Mouse (Mus musculus): ENCODE measurements around the gene Exosc8.

Gene Exosc8

DNA sequence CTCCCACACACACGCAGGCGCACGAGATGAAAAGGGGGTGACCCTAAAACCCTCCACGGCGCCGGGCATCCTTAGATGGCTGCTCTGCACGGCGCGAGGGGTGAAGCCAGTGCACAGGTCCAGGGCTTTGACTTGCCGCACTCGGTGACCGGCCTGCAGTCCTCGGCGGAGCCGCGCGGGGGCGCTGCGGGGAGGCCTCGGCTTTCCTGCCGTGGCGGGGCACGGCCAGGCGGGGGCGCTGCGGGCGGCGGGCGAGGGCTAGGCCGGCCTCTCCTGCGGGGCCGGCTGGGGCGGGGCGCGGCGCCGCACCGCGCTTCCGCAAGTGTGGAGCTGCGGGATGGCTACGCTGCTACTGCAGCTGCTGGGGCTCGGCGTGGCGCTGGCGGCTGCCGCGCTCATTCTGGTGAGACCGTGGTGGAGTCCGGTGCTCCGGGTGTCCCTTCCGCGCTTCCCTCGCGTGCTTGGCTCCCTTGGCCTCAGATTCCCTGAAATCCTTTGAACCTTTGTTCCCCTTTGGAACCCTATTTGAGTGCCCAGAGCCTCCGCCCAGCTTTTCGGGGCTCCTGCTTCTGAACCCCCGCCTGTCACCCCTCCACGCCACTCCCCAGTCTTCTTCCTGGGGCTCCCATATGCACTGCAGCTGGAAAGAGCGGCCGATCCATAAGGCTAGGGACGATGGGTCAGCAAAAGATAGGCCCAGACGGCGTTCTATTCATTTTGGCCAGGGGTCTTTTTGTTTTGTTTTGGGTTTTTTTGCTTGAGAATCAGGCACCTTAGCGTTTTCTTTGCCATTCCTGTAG lies at the start of gene Exosc8, which contains the start of gene Alg5:
TSS of gene Exosc8 (minus strand) at position 147 of the 800 bp plus-strand sequence.
TSS of gene Alg5 (plus strand) at position 293 of the 800 bp plus-strand sequence.
- DNase-seq (ENCODE audit: low read depth), result no peak

DNA sequence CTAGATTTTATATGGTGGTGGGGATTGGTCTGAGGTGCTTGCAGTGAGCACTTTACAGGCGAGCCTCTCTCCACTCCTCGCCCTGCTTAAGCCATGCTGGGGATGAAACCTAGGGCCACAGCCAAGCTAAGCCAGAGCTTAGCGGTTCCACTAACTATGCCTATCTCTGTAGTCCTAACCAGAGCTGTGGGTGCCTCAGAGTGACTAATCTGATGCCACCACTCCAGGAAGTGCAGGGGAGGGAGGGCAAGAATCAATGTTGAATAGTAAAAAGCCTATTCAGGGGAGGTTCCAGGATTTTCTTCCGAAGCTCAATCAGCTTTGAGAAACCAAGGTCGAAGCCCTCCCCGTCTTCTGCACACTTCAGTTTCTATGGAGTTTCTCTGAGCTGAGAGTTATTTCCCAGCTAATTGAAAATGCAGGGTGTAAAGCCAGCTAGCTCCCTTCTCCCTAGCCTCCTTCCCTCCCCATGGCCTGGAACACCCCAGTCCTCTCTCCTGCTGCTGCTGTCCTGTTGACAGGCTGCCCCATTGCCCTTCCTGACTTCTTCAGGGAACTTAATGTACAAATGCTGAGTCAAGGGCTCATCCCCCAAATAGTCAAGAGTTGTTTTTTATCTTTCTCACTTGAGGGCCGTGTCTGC lies 40.9 kb upstream of the Exosc8 start:
- DNase-seq (ENCODE audit: low read depth), result no peak

DNA sequence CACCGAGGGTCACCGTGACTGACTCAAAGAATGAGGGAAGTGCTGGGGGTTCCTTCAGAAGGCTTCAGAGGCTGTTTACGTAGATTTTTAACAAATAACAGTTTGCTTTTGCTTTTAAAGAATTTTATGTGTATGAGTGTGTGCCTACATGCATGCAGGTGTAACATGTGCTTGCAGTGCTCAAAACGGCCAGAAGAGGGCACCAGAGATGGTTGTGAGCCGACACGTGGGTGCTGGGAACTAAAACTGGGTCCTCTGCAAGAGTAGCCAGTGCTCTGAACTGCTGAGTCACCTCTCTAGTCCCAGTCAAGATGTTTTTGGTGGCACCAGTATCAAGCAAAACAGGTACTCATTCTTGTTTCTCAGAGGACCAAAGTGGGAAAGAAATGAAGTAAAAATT lies 38.4 kb upstream of the Exosc8 start:
- no peak for DNase-seq (ENCODE audit: low read depth)

DNA sequence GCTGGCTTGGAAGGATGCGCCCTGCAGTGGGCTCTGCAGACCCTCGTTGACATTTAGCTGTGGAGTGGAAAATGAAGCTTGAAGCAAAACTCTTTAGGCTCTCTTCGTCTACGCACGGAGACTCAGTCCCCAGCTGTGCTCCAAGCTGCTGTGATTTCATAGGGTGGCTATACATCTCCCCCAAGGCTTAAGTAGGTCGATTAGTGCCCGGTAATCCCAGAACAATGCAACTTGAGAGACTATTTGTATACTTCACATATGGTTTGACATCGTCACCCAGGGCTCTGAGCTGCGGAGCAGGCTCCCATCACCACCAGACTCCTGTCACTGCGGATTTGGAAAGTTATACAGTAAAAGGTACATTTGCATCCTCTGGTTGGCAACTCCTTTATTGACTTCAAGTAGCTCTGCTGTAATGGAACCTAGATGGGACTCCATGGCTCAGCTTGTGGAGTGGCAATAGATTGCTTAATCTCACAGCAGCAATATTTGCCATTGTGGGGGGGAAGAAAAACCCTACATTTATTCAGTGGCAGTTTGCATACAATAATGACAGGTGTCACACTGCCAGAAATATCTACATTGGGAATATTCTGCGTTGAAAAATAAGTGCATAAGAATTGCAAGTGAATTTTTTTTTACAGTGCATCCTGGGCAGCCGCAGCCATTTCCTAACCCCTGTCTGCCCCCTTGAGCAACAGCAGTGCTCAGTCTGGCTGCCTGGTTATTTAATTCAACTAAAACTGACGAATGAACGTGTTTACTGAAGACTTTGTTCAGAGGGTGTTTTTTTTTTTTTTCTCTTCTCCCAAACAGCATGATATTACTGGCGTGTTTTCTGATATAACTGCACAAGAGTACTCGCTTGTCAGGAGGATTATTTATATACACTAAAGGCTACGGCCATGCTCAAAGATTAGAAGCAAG lies 34.4 kb upstream of the Exosc8 start:
- no peak for DNase-seq (ENCODE audit: low read depth)

DNA sequence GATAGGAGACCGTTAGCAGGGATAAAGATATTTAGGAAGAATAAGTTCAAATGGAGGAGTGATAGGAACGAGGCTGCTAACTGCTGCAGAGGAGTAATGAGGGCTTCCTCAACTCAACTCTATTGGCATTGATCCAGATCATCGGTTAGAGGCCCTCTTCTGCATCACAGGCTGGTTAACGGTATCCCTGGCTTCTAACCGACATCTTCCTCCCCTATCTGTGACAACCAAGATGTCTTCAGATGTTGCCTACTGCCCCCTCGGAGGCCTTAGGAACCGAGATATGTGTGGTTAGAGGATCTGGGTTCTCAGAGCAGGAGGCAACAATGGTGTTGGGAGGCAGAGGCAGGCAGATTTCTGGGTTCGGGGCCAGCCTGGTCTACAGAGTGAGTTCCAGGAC lies 33.4 kb upstream of the Exosc8 start:
- peak; percentile 56 for DNase-seq (ENCODE audit: low read depth)

DNA sequence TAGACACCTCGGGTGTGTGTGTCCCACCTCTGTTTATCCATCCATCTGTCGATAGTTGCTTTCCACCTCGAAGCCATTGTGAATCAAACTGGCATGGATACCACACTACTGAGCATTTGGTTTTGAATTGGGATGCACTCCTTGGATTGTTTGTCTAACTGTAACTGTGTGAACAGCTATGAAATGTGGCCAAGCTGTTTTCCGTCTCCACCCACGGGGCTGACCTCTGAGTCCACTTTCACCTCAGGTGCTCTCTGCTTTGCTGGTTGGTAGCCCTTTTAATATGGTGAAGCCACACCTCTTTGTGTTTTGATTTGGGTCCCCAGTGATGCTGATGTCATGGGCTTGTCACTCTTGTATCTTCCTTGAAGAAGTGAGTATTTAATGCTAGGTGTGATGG lies 31.6 kb upstream of the Exosc8 start:
- DNase-seq (ENCODE audit: low read depth), result no peak

DNA sequence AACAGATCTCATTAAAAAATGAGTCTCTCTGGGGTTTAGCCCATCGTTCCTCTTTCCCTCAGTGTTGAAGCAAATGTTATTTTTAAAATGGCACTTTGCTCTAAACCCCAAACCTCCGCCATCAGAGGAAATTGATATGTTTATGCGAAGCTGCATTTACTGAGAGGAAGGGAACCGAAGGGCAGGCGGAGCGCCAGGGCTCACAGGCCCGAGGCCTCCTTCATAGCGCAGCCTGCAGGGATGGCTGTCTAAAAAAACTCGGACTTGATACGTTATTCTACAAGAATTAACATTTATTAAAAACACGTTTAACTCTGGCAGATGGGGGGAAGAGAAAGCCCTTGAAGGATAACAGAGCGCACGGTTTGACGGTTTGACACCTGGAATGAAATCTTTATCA lies 30.8 kb upstream of the Exosc8 start:
- no peak for DNase-seq (ENCODE audit: low read depth)

DNA sequence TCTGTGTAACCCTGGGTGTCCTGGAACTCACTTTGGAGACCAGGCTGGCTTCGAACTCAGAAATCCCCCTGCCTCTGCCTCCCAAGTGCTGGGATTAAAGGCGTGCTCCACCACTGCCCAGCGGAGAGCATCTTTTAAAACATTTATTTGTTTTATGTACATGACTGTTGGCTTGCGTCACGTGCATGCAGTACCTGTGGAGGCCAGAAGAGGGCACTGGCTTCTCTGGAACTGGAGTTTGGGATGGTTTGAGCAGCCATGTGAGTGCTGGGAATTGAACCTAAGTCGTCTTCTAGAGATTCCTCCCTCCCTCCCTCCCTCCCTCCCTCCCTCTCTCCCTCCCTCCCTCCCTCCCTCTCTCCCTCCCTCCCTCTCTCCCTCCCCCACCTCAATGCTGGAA lies 30.3 kb upstream of the Exosc8 start:
- DNase-seq (ENCODE audit: low read depth), result peak; percentile 21

DNA sequence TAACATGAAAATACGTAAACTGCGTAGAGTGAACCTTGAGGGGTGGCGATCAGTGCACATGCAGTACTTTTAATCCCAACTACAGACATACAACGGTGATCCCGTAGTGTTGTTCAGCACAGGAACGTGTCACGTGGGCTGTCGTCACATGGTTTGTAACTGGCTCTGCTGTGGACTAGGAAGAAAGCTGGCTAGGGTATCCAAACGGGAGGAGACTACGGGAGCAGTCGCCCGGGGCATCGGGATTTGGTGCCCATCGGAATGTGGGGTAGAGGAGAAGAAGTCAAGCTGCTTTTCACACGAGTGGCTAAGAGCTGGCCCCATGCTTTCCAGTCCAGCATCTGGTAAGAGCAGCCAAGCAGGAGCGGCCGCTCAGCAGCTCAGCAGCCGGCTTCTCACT lies 29.2 kb upstream of the Exosc8 start:
- DNase-seq (ENCODE audit: low read depth), result no peak

DNA sequence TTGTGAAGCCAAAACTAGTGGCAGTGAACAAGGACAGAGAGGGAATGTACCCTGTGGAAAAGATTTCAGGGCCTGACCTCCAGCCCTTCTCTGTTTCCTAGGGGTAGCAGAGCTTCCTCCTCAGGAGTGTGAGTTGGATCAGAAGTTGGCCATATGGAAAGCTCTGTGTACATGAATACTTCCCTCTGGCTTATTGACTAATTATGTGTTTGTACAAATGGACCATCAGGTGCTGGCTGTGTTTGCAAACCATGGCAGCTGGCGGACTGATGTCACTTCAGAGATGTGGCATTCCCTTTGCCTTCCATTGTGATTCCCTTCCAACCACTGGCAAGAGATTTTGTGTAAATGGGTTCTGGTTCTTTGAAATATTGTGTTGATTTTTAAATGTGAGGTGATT lies 26.1 kb upstream of the Exosc8 start:
- no peak for DNase-seq (ENCODE audit: low read depth)

DNA sequence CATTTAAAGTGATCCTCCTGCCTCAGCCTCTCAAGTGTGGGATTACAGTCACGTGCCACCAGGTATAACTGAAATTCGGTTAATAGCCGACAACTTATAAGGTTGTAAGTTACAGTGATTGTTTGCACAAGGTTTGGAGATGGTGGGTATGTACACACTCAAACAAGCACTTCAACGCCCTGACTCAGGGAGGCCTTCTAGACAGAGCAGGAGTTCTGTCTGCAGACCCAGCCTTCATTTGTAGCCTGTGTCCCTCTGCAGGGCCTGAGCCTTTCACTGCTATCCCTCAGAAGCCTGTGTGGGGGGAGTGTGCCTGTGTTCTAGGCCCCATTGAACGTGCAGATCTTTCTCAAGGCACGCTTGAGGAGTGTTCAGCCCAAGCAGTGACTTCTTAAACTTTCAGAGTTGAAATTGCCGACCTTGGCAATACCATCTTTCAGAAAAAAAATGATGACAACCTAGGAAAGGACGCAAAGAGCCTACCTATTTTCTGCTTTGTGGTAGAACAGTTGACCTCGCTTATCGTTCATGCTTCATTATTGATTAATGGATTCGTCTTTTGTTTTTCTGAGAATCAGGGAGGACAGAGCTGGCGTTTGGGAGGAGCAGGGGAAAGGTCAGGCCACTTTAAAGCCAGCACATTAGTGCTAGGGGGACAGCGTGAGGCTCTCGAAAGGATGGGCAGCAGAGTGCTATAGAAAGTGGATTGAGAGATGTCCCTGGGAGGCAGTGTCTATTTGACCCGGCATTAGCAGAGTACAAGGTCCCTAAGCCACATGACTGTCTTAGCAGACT lies 25.3 kb upstream of the Exosc8 start:
- no peak for DNase-seq (ENCODE audit: low read depth)

DNA sequence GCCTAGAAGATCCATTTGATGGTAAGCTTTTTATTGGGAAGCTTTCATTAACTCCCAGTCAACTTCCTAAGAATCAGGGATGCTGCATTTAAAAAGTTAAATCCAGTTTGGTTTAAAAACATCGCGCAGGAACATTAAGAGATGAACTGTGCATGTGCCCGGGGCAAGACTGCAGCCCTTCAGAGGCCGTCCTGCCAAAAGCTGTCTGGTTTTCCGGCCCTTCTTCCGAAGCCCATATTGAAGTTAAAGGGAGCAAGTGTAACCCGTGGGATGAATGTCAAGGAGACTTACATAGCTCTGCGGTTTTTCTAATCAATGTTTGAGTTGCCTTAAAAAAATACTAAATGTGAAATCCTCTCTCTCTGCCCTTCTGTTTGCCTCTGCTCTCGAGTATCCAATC lies 24.0 kb upstream of the Exosc8 start:
- DNase-seq (ENCODE audit: low read depth), result no peak

DNA sequence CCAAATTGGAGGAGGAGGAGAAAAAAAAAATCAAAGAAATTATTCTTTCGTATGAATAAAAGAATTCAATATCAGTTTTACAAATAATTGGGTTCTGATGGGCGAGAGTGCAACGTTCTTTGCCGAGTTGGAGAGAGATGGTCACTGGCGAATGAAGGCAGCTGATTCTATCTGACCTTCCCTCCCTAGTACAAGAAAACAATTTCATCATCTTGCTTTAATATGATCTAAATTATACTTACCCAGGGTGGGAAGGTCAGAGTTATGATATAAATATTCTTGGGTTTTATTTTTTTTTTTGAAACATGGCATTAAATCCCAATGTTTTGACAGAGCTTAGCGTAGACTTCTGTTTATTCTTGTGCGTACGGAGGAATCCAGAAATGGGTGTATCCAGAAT lies 22.3 kb upstream of the Exosc8 start:
- no peak for DNase-seq (ENCODE audit: low read depth)

DNA sequence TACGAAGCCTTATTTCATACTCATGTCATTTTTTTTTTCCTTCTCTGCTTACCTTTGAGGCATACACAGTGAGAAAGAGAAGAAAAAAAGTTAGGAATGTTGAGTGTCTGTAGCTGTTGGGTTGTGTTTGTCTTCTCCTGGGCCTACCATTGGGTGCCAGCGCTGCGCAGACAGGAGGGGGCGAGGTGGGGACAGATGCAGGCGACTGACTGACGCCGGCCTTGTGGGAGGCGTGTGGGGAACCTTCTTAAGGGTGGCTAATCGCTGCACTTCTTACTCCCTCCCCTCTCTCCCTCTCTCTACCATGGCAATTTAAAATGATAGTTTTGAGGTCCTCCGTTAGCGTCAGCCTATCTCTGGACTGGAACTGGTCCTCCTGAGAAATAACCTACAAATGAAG lies 20.9 kb upstream of the Exosc8 start:
- DNase-seq (ENCODE audit: low read depth), result no peak

DNA sequence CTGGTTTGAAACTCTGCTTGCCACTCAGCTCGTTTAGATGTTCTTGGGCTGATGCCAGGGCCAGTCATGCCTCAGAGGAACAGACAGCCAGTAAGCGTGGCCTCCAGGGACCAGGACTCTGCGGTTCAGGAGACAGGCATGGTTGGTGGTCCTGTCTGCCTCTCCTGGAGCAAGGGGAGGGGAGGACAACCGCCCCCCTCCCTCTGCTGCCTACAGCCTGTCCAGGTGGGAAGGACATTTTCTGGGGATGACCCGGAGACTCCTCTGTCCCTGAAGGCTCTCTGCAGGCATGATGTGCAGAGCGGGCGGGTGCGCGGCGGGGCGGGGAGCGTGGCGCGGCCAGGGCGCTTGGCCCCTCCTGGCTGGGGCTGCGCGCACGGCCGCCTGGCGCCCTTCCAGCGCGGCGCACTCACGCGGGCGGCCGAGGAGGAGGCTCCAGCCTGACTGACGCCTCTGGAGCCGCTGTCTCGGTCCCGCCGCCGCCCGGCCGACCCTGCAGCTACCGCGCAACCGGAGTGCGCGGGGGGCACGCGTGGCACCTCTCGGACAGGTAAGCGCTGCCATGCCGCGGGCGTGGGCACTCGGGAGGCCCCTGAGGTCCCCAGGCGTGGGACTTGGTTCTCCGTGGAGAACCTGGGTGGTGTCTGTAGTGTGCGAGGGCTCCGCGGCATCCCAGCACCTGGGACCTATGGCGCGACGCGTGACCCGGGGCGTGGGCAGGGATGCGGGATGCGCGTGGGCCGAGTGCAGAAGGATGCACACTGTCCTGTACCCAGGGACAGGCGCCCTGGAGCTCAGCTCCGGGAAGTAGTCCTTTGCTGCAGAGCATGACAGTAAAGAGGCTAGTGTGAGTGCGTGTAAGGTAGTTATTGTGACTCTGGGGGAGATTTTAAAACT lies 20.2 kb upstream of the Exosc8 start, which contains the start of gene Smad9:
TSS of gene Smad9 (plus strand) at position 438 of the 897 bp plus-strand sequence.
- no peak for DNase-seq (ENCODE audit: low read depth)

DNA sequence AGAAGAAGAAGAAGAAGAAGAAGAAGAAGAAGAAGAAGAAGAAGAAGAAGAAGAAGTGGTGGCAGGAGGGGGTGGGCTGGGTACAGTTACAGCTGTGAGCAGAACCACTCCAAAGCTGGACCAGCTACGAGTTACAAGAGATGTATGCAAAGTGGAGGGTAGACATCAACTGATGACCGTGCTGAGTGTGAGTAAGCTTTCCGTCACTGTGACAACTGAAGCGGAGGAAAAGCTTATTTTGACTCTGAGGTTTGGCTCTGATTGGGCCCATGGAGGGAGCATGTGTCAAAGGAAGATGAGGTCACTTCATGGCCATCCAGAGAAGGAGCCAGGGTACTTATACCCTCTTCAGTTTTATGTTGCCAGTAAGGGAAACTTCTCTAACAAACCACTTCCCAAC lies 18.2 kb upstream of the Exosc8 start:
- DNase-seq (ENCODE audit: low read depth), result no peak

DNA sequence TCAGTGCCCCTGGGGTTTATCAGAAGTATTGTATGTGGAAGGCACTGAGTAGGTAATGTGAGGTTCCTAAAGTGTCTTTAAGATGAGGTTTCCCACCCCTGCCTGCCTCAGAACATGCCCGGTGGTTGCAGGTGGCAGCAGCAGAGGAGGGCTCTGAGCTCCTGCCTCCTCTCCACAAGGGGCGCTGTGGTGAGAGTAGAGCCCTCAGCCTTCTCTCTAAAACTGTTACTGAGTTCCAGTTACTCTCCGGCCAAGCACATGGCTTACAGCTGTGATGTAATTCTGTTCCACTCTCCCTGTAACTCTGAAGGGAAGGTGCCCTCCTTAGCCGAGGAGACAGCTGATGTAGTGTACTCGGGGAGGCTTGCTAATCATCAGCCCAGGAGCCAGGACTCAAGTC lies 10.6 kb upstream of the Exosc8 start:
- DNase-seq (ENCODE audit: low read depth), result no peak

DNA sequence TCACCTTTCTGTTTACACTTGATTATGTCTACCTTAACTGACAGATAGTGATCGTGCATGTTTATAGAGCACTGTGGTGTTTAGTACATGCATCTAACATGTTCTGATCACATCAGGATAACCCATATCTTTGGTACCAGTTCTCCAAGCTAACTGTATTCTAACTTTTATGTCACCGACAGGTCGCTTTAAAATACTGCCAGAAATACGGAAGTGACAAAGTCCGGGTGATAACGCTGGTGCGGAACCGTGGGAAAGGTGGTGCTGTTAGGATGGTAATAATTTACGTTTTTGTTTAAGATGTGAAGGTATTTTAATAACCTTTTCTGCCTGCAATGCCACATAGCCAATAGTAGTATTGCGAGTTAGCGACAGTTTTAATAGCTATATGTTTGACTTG lies 6.8 kb upstream of the Exosc8 start:
- DNase-seq (ENCODE audit: low read depth), result no peak

DNA sequence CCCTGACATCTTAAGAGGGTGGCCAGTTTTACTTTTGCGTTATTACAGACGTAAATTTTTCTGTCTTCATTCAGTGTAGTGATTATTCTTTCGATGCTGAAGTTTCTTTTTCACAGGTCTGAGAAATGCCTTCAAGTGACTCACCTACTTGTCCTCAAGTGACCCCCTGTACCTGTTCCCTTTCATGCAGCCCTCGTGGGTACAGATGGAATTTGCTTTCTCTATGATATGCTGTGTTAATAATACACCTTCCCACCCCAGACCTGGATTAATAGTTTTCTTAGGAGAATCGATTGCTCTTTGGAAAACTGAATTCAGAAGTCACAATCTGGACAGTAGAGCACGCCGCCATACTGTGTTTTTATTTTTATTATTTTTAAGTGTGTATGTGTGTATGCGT lies 2.1 kb upstream of the Exosc8 start:
- no peak for DNase-seq (ENCODE audit: low read depth)

DNA sequence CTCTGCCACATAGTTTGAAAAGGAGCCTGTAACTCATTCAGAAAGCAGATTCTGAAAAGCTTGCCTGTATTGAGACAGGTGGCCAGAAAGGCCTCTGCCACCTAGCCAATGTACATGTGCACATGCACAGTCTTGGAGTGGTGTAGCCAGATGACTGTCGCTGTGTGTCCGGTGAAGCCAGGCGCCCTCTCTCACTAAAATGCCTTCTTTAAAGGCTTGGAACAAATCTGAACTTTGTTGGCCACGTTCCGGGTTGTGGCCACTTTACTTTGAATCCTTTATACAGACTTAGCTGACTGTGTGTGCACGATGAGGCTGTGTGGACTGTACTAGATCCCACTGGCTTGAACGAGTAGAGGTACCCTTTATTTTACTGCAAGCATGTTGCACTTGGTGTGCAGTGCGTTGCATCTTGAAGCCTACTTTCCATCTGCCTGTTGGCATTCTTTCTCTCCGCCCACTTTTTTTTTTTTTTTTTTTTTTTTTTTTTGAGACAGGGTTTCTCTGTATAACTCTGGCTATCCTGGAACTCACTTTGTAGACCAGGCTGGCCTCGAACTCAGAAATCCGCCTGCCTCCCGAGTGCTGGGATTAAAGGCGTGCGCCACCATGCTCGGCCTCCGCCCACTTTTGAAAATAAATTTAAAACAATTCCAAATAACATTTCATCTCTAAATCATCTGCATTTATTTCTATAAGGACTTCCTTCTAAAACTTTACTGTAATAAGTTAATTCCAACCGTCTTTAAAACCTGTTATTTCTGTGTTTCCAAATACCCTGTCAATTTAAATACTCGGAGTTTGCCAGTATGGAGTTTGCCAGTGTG lies 1.1 kb upstream of the Exosc8 start:
- peak; percentile 64 for DNase-seq (ENCODE audit: low read depth)
